Mouse (Mus musculus) ZHBTc4 (cell line): ENCODE measurements at regions not wholly inside any gene's neighbourhood (a gene's known extent, or its start where the extent isn't known, plus 50 kb on each side); places are given as distances from the start of the nearest gene placed in this dataset.
A peak's percentile ranks its signal among the peaks of the same experiment; 100 is the strongest.
"Not testable (repeated sequence)": the region's sequence is repeated elsewhere in the genome, so short reads cannot be mapped to it uniquely, and the experiment has no call there.

Experiments used
- DNase-seq: peaks from one replicate; pipeline ENCODE4 v3.0.0-alpha.2; 2011; ENCODE audit warnings: low read depth, low spot score

- peak; percentile 66 for DNase-seq
These were observed 115.1 kb upstream of the Rhobtb1 start for GRCm38 (mm10) chr10:69036096-69036495.

GRCm38 (mm10) chr10:69044171-69044651, 107.0 kb upstream of the Rhobtb1 start:
- DNase-seq, result no peak

GRCm38 (mm10) chr10:69045275-69045674, 106.0 kb upstream of the Rhobtb1 start:
- peak; percentile 21 for DNase-seq

- no peak for DNase-seq
These were observed 105.2 kb upstream of the Rhobtb1 start for GRCm38 (mm10) chr10:69046008-69046555.

GRCm38 (mm10) chr10:69078008-69078407, 73.2 kb upstream of the Rhobtb1 start:
- no peak for DNase-seq

GRCm38 (mm10) chr10:69086184-69086583, 65.0 kb upstream of the Rhobtb1 start:
- no peak for DNase-seq

GRCm38 (mm10) chr10:69091872-69092271, 59.4 kb upstream of the Rhobtb1 start:
- no peak for DNase-seq

- no peak for DNase-seq
These were observed 51.2 kb upstream of the Rhobtb1 start for GRCm38 (mm10) chr10:69100021-69100420.

GRCm38 (mm10) chr10:69100742-69101141, 50.5 kb upstream of the Rhobtb1 start:
- DNase-seq, result not testable (repeated sequence)
